Mouse (Mus musculus) gastrocnemius, adult 8-10 months (tissue): ENCODE results near the gene Cdca5. TPM values are rescaled to one million over a fixed set of nuclear protein-coding genes. Genes with fewer than 3 reads are reported as not detected.

ENCODE experiments used
- DNase-seq, 2 experiments: peaks; one replicate each; pipeline ENCODE4 v3.0.0; 2022; ENCODE audit warnings: low spot score in 2 of 2
- microRNA-seq: library from miRNA; unstranded; fragments of <30 nt; microRNA quantifications from one replicate; pipeline ENCODE4 v1.2.0, GENCODE M21; 2022
- total RNA-seq, 4 experiments: library from RNA; stranded (reverse); gene quantifications; 2 replicates each; pipeline ENCODE4 v1.2.4; 2022

Gene Cdca5
- total RNA-seq, 4 experiments from 2014 or later, result not detected

DNA sequence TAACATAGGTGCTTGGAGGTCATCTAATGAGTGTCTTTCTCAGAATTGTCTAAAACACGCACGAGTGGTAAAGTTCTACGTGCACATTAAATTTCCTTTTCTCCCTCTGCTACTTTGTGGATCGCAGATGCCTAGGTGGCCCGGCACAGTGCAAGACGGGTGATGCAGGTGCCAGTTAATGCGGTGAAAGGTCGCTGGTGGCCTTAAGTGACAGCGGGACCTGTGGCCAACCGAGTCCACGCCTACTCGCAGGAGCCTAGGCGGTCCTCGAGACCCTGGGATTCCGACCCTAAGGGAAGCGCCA lies 55.5 kb downstream of the Cdca5 start:
- peak in 1 of 2 experiments; percentile 24 for DNase-seq

DNA sequence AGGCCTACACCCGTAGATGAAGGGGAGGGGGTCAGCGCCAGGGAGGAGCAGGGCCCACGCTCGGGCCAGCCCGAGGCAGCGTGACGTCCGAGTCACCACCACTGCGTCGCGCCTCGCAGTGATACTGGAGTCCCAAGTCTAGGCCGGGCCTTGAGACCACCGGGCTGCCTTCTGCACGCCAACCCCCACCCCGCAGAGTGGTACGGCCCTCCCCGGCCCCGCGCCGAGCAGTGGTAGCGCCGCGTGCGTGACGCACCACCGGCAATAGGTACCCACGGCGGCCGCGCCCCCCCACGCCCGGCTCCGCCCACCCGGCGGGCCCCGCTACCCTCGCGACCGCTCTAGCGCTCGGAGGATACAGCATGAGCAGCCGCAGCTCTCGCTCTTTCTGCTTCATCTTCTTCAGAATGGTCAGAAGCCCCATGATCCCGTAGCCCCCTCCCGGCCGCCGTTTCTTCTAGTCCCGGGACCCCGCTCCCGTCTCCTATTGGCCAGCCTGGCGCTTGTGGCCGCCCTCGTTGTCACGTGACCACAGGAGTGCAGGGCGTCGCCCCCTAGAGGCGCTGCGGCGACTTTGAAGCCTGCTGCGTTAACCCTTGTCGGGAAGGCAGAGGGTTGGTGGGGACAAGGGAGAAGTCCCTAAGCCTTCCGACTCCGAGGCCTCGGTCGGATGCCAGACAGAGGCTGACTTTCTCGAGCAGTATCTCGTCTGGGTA lies 56.1 kb downstream of the Cdca5 start, which contains the start of gene Batf2:
Gene Batf2 (plus strand): TSS at position 306 of the 716 bp plus-strand sequence.
- DNase-seq, result peak; percentile 82 to 86

DNA sequence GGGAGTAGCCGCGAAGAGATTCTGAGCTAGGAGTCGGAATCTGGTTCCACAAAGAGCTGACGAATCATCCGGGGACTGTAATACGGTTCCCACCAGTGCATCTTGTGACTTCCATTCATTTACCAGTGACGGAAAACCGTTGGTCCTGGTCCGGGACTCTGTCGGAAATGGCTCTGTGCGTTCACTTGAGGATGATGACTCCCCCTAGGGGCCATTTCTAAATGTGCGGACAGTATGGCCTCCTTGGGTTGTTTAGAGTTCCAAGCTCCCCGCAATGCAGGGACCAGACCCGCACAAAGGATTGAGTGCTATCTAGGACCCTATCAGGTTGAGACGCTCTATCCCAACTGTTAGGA lies 56.6 kb downstream of the Cdca5 start, which contains the start of gene Arl2:
Gene Arl2 (minus strand): TSS at position 155 of the 356 bp plus-strand sequence.
- peak; percentile 57 to 60 for DNase-seq

Small RNA genes lying within 50 kb of the gene (microRNA-seq; reads per million reads assigned to microRNA genes)
- not detected for gene Mir6988

Other genes starting within 250 kb of the Cdca5 start
- gene Frmd8, start 209.7 kb upstream of the Cdca5 start, total RNA-seq, result 1 to 10 TPM; 2.7 to 4.5 (median 3.0) TPM
- gene Slc25a45, start 207.2 kb upstream of the Cdca5 start, total RNA-seq, result 1 to 10 TPM in 3 of 4 experiments, under 1 TPM in 1; 0.80 to 1.3 (median 1.1) TPM
- under 1 TPM; 0.12 to 0.34 (median 0.26) TPM for gene Tigd3, start 190.8 kb upstream of the Cdca5 start, total RNA-seq
- gene Dpf2, start 172.0 kb upstream of the Cdca5 start, total RNA-seq, result 10 to 100 TPM; 70.5 to 97.8 (median 77.4) TPM
- gene Cdc42ep2, start 160.2 kb upstream of the Cdca5 start, total RNA-seq, result 1 to 10 TPM; 8.6 to 9.9 (median 8.7) TPM
- gene Pola2, start 120.8 kb upstream of the Cdca5 start, total RNA-seq, result 1 to 10 TPM; 4.5 to 9.4 (median 7.2) TPM
- gene Slc22a20, start 98.8 kb upstream of the Cdca5 start, total RNA-seq, result not detected
- gene Capn1, start 69.1 kb upstream of the Cdca5 start, total RNA-seq, result 100 to 1,000 TPM in 1 of 4 experiments, 10 to 100 TPM in 3; 85.0 to 113 (median 89.0) TPM
- gene Syvn1, start 38.4 kb upstream of the Cdca5 start, total RNA-seq, result 10 to 100 TPM; 14.5 to 19.6 (median 18.7) TPM
- gene Mrpl49, start 27.2 kb upstream of the Cdca5 start, total RNA-seq, result 10 to 100 TPM; 21.2 to 23.0 (median 22.3) TPM
- gene Fau, start 27.1 kb upstream of the Cdca5 start, total RNA-seq, result 100 to 1,000 TPM; 428 to 532 (median 479) TPM
- gene Znhit2, start 23.8 kb upstream of the Cdca5 start, total RNA-seq, result 10 to 100 TPM; 10.2 to 11.3 (median 11.0) TPM
- 1 to 10 TPM; 2.5 to 5.5 (median 4.0) TPM for gene Tm7sf2, start 16.6 kb upstream of the Cdca5 start, total RNA-seq
- gene Vps51, start 7.8 kb upstream of the Cdca5 start, total RNA-seq, result 10 to 100 TPM; 17.0 to 23.5 (median 20.4) TPM
- not detected for gene Tmem262, start 5.0 kb upstream of the Cdca5 start, total RNA-seq
- not detected for gene Gm28374, start 2.7 kb upstream of the Cdca5 start, total RNA-seq
- 10 to 100 TPM; 11.0 to 15.0 (median 11.7) TPM for gene Zfpl1, start within 50 bp of the Cdca5 start, total RNA-seq
- not detected for gene AC131692.1, start 9.4 kb downstream of the Cdca5 start, total RNA-seq
- gene Naaladl1, start 20.8 kb downstream of the Cdca5 start, total RNA-seq, result not detected
- gene Sac3d1, start 33.7 kb downstream of the Cdca5 start, total RNA-seq, result 10 to 100 TPM in 3 of 4 experiments, 1 to 10 TPM in 1; 8.8 to 11.4 (median 11.3) TPM
- gene Snx15, start 43.3 kb downstream of the Cdca5 start, total RNA-seq, result 10 to 100 TPM in 2 of 4 experiments, 1 to 10 TPM in 2; 8.0 to 10.9 (median 9.7) TPM
- gene Batf2, start 56.0 kb downstream of the Cdca5 start, total RNA-seq, result under 1 TPM; 0.24 to 0.44 (median 0.41) TPM
- gene Arl2, start 56.6 kb downstream of the Cdca5 start, total RNA-seq, result 10 to 100 TPM; 68.5 to 81.8 (median 69.9) TPM
- gene Majin, start 99.4 kb downstream of the Cdca5 start, total RNA-seq, result not detected
- not detected for gene Gpha2, start 141.4 kb downstream of the Cdca5 start, total RNA-seq
- 10 to 100 TPM; 34.2 to 39.2 (median 36.4) TPM for gene Ppp2r5b, start 150.9 kb downstream of the Cdca5 start, total RNA-seq
- 10 to 100 TPM; 16.5 to 18.9 (median 18.6) TPM for gene Atg2a, start 156.7 kb downstream of the Cdca5 start, total RNA-seq
- 10 to 100 TPM; 24.1 to 29.2 (median 26.5) TPM for gene Ehd1, start 191.7 kb downstream of the Cdca5 start, total RNA-seq
- gene Cdc42bpg, start 221.5 kb downstream of the Cdca5 start, total RNA-seq, result 10 to 100 TPM in 1 of 4 experiments, 1 to 10 TPM in 3; 7.6 to 11.5 (median 8.5) TPM
- 1 to 10 TPM; 5.3 to 7.9 (median 6.3) TPM for gene Men1, start 250.0 kb downstream of the Cdca5 start, total RNA-seq